Mouse (Mus musculus): Measurements from ENCODE around the gene Rnf31.

The Rnf31 gene

GRCm38 (mm10) chr14:55608339-55608738 lies 16.8 kb downstream of the Rnf31 start:
- no peak for DNase-seq

GRCm38 (mm10) chr14:55613346-55613745 lies 21.8 kb downstream of the Rnf31 start:
- DNase-seq = no peak

GRCm38 (mm10) chr14:55614565-55615178 lies 23.2 kb downstream of the Rnf31 start:
- no peak for DNase-seq

GRCm38 (mm10) chr14:55615876-55616275 lies 24.4 kb downstream of the Rnf31 start:
- no peak for DNase-seq

DNA sequence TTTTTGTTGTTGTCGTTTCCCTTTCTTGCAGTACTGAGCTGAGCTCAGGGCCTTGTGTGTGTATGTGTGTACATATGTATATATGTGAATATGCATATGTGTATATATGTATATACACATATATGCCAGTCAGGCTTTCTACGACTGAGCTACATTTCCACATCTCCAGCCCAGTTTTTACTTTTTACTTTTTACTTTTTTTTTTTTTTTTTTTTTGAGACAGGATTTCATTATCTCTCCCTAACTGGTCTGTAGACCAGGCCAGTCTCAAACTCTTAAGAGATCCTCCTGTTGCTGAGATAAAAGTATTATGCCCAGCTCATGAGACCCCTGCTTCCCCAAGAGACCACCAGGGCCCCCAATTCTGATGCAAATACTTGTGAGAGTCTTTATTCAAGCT lies 25.3 kb downstream of the Rnf31 start:
- DNase-seq = no peak

DNA sequence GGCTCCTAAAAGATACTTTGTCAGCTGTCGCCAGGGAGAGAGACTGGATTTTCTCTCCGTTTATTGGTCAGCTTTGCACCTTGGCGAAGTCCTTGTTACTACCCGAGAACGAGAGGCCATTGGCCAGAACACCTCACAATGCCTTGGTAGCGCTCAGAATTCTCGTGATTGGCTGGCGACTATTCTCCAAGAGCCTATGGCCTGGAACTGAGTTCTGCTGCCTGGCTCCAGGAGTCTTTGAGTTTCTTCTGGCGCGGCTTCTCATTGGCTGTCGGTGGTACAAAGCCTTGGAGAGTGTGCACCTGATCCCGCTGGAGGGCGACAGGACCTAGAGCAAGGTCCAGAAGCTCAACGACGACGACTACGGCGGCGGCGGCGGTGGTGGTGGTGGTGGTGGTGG lies 26.3 kb downstream of the Rnf31 start, which contains the start of gene Rec8:
Gene Rec8 (plus strand): TSS at position 216 of the 400 bp plus-strand sequence.
- DNase-seq = peak; percentile 71 to 73

- DNase-seq = peak; percentile 78 to 81
Measured at GRCm38 (mm10) chr14:55618486-55619195, 27.1 kb downstream of the Rnf31 start.

- no peak for DNase-seq
Measured at GRCm38 (mm10) chr14:55628077-55628827, 36.7 kb downstream of the Rnf31 start.

DNA sequence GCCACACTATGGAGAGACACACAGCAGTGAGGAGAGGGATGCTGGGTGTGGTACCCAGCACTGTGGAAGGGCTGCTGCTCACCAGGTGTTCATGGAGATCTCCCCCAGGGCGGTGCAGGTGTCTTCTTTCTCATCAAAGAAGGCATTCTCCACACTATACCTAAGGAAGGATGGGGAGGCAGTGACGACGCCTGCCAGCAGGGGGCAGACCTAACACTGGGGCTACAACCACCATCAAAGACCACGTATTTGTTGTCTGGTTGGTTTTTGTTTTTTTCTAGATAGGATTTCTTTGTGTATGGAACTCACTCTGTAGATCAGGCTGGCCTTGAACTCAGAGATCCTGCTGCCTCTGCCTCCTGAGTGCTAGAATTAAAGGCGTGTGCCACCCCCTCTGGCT lies 37.8 kb downstream of the Rnf31 start:
- peak; percentile 62 to 69 for DNase-seq

- DNase-seq = peak; percentile 80 to 86
Measured at GRCm38 (mm10) chr14:55634874-55635522, 43.5 kb downstream of the Rnf31 start.

GRCm38 (mm10) chr14:55635523-55636007 lies 44.1 kb downstream of the Rnf31 start, which contains the start of gene Ipo4:
Gene Ipo4, minus strand, starts transcription at chr14:55635957.
- DNase-seq = peak; percentile 92 to 93

- DNase-seq = no peak
Measured at GRCm38 (mm10) chr14:55637795-55638194, 46.3 kb downstream of the Rnf31 start, which contains the start of gene Gm49378. Gene Gm49378, minus strand, starts transcription at chr14:55637895.

DNA sequence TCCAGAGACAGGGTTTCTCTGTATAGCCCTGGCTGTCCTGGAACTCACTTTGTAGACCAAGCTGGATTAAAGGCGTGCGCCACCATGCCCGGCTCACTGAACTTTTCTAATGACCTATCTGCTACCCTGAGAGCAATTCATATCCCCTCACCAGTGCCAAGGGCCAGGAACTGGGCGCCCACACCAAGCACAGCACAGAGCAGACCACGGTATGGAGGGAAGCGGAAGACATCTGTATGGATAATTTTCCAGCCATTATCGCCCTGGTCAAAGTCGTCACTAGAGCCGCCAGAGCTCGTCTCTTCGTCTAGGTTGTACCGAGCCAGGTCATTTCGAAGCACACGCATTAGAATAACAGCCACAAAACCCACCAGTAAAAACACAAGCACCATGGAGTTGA lies 49.3 kb downstream of the Rnf31 start:
- no peak for DNase-seq

GRCm38 (mm10) chr14:55641291-55641690 lies 49.8 kb downstream of the Rnf31 start:
- no peak for DNase-seq

GRCm38 (mm10) chr14:55642679-55643059 lies 51.2 kb downstream of the Rnf31 start:
- DNase-seq = no peak

GRCm38 (mm10) chr14:55643060-55643907 lies 51.8 kb downstream of the Rnf31 start, which contains the start of gene Tm9sf1:
Gene Tm9sf1, minus strand, starts transcription at chr14:55643806.
- peak; percentile 85 to 87 for DNase-seq

DNA sequence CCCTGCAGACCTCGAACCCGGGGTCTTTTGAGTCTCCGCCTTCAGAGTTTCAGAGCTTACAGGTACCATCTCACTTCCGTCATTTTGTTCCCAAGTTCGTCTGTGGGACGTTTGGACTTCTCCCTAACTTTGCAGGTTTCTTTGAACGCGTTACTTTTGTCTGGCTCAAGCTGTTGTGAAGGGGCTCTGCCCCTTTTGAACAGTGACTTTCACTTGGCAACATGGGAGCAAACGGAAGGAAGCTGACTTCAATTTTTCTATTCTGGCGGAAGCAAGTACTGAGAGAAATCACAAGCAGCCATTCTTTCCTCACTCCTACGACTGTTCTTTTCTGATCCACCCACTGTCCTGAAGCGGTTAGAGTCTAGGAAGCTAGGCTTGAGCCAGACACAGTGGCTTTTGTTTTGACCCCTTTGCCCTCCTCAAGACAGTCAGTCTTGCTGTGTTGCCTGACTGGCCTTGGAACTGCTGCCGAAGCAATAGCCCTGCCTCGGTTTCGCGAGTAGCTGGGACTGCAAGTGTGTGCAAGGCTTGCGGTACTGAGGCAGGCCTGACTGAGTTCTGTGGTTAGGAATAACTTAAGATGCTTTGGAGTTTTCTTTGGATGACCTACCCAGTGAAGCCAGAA lies 52.9 kb downstream of the Rnf31 start:
- no peak for DNase-seq

DNA sequence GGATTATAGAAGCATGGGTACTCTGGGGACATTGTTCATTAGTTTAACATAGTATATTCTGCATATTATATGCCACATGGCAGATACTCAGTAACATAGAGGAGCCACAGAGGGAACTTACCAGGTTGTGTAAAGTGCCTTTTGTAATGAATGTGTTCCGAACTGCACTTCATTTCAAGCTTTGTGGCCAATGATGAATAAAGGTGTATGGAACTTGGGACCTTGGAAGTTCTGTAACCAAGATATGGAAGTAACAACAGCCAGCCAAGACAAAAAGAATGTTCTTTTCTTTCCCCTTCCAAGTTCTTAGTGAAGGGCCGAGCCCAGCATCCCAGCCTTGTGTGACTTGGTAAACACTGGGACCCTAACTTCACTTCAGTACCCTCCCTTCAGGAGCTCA lies 58.4 kb downstream of the Rnf31 start, which contains the start of gene Tssk4:
Gene Tssk4 (plus strand): TSS at position 301 of the 400 bp plus-strand sequence.
- DNase-seq = no peak

GRCm38 (mm10) chr14:55651528-55651927 lies 60.0 kb downstream of the Rnf31 start:
- no peak for DNase-seq

Measured in cerebellum, postnatal 10 days (tissue).